Mouse (Mus musculus) monocyte, adult 5-6 weeks (primary cell): Measurements from ENCODE around the gene Ribc1. TPM values are rescaled to one million over a fixed set of nuclear protein-coding genes. Genes with fewer than 3 reads are reported as not detected.

Experiments used
- ATAC-seq: fragments of 153-309, 156-312 bp; replicated peaks from 2 replicates; pipeline ENCODE4 v1.8.0; 2017; ENCODE audit warnings: mild to moderate bottlenecking; ENCODE audit not compliant: low TSS enrichment, insufficient number of reproducible peaks, severe bottlenecking, poor library complexity, low FRiP score
- total RNA-seq: library from RNA; stranded (forward); fragments of 200-1000, 200-491, 200-594 nt; gene quantifications from 3 replicates; pipeline ENCODE4 v1.2.3, GENCODE M21; 2017

Gene Ribc1
- 0.95 to 1.5 TPM in 2 of 3 replicates, not detected in the other for total RNA-seq

- ATAC-seq: peak; percentile 97
These were observed at the start of gene Ribc1, which contains the start of gene Smc1a for GRCm38 (mm10) chrX:152016151-152017145. Gene Ribc1, minus strand, starts transcription at chrX:152016295. Gene Smc1a, plus strand, starts transcription at chrX:152016428.

GRCm38 (mm10) chrX:152065674-152066073 is 49.6 kb upstream of the Ribc1 start:
- ATAC-seq: no peak

GRCm38 (mm10) chrX:152054094-152054493 is 38.0 kb upstream of the Ribc1 start:
- ATAC-seq: no peak

GRCm38 (mm10) chrX:152052546-152052945 is 36.5 kb upstream of the Ribc1 start:
- no peak for ATAC-seq

GRCm38 (mm10) chrX:152047230-152047629 is 31.1 kb upstream of the Ribc1 start:
- no peak for ATAC-seq

- no peak for ATAC-seq
These were observed 23.8 kb upstream of the Ribc1 start for GRCm38 (mm10) chrX:152039865-152040264.

GRCm38 (mm10) chrX:152019294-152019693 is 3.2 kb upstream of the Ribc1 start:
- no peak for ATAC-seq

GRCm38 (mm10) chrX:152017186-152017585 is 1.1 kb upstream of the Ribc1 start:
- no peak for ATAC-seq

GRCm38 (mm10) chrX:152015752-152016150 is 344 bp downstream of the Ribc1 start:
- ATAC-seq: no peak

- no peak for ATAC-seq
These were observed 8.2 kb downstream of the Ribc1 start for GRCm38 (mm10) chrX:152007863-152008262.

- ATAC-seq: no peak
These were observed 13.2 kb downstream of the Ribc1 start for GRCm38 (mm10) chrX:152002865-152003264.

- ATAC-seq: peak; percentile 98
These were observed 14.1 kb downstream of the Ribc1 start, which contains the start of gene Hsd17b10 for GRCm38 (mm10) chrX:152001737-152002710. Gene Hsd17b10, plus strand, starts transcription at chrX:152001845.

GRCm38 (mm10) chrX:152001182-152001684 is 14.9 kb downstream of the Ribc1 start:
- ATAC-seq: no peak

- ATAC-seq: no peak
These were observed 16.9 kb downstream of the Ribc1 start for GRCm38 (mm10) chrX:151999006-151999710.

Other genes with a start within 250 kb of the Ribc1 start
- gene Huwe1, start 215.5 kb downstream of the Ribc1 start, total RNA-seq: 65.0 to 150 TPM (median 137 TPM) in 3 replicates
- 42.7 to 58.8 TPM (median 44.5 TPM) in 3 replicates for gene Hsd17b10, start 14.4 kb downstream of the Ribc1 start, total RNA-seq
- 147 to 201 TPM (median 184 TPM) in 3 replicates for gene Smc1a, start 133 bp upstream of the Ribc1 start, total RNA-seq
- gene Iqsec2, start 128.0 kb upstream of the Ribc1 start, total RNA-seq: 1.8 to 6.0 TPM (median 3.0 TPM) in 3 replicates
- gene Kdm5c, start 216.7 kb upstream of the Ribc1 start, total RNA-seq: 36.0 to 60.8 TPM (median 38.0 TPM) in 3 replicates